Mouse (Mus musculus): Measurements from ENCODE around the gene Stag1. TPM values are rescaled to one million over a fixed set of nuclear protein-coding genes. Genes with fewer than 3 reads are reported as not detected.

Stag1 gene
- polyA plus RNA-seq, 1 experiment from 2014 or later = 42.7 TPM

Other genes with a start within 250 kb of the Stag1 start
- gene Il20rb, start 111.0 kb upstream of the Stag1 start, polyA plus RNA-seq (2016; fragmentation: Nextera tagmentation; extraction: Ambion mirVana) = 0.76 and 1.3 TPM in 2 replicates
- 68.8 and 69.1 TPM in 2 replicates for gene Nck1, start 51.7 kb upstream of the Stag1 start, polyA plus RNA-seq (2016; fragmentation: Nextera tagmentation; extraction: Ambion mirVana)
- 8.3 and 10.4 TPM in 2 replicates for gene Slc35g2, start 26.7 kb upstream of the Stag1 start, polyA plus RNA-seq (2016; fragmentation: Nextera tagmentation; extraction: Ambion mirVana)